Mouse (Mus musculus): ENCODE data around the gene Upk3a. TPM values are rescaled to one million over a fixed set of nuclear protein-coding genes. Genes with fewer than 3 reads are reported as not detected.
A peak's percentile ranks its signal among the peaks of the same experiment; 100 is the strongest.

Gene Upk3a
- polyA plus RNA-seq, 1 experiment from 2014 or later: 2.2 TPM

GRCm38 (mm10) chr15:85055186-85055585 is 38.2 kb downstream of the Upk3a start:
- peaks cover 49% of the 10 kb centered on the region for H3K36me3 ChIP-seq (ENCODE audit: control insufficient read depth, insufficient read depth)
- H3K4me2 ChIP-seq (replicated peaks; ENCODE audit: low read depth): no peak overlapping the region
- no peaks in the 10 kb centered on the region for H3K4me1 ChIP-seq (replicated peaks; ENCODE audit: control insufficient read depth, insufficient read depth, low read length)
- no peaks in the 10 kb centered on the region for H3K27me3 ChIP-seq (replicated peaks; ENCODE audit: control insufficient read depth, insufficient read depth, low read length)
- no peaks in the 10 kb centered on the region for H3K9me3 ChIP-seq (ENCODE audit: control insufficient read depth)
- no peak overlapping the region for H3K27ac ChIP-seq (ENCODE audit: low read depth, low read length)
- no peak for TF ChIP-seq CTCF (IDR thresholded peaks at IDR 0.05; ENCODE audit: low read depth)
- H3K4me3 ChIP-seq (ENCODE audit: low read depth, low read length): no peak overlapping the region
- ATAC-seq: no peak
- no peak overlapping the region for H3K9ac ChIP-seq (ENCODE audit: low read depth, low read length)
- 86% methylated on average over 4 of the region's 4 CpGs for WGBS

- H3K9ac ChIP-seq (ENCODE audit: low read depth, low read length): no peak overlapping the region
- peaks cover 47% of the 10 kb centered on the region for H3K36me3 ChIP-seq (ENCODE audit: control insufficient read depth, insufficient read depth)
- no peak overlapping the region for H3K4me2 ChIP-seq (replicated peaks; ENCODE audit: low read depth)
- TF ChIP-seq CTCF (IDR thresholded peaks at IDR 0.05; ENCODE audit: low read depth): no peak
- H3K4me3 ChIP-seq (ENCODE audit: low read depth, low read length): no peak overlapping the region
- H3K27me3 ChIP-seq (replicated peaks; ENCODE audit: control insufficient read depth, insufficient read depth, low read length): no peaks in the 10 kb centered on the region
- 87% methylated on average over 2 of the region's 2 CpGs for WGBS
- no peaks in the 10 kb centered on the region for H3K4me1 ChIP-seq (replicated peaks; ENCODE audit: control insufficient read depth, insufficient read depth, low read length)
- no peak overlapping the region for H3K27ac ChIP-seq (ENCODE audit: low read depth, low read length)
- H3K9me3 ChIP-seq (ENCODE audit: control insufficient read depth): no peaks in the 10 kb centered on the region
- ATAC-seq: no peak
Observed at GRCm38 (mm10) chr15:85063421-85063820, 46.5 kb downstream of the Upk3a start.

GRCm38 (mm10) chr15:85070561-85070960 is 53.6 kb downstream of the Upk3a start:
- peak; percentile 92 for TF ChIP-seq CTCF (IDR thresholded peaks at IDR 0.05; ENCODE audit: low read depth)

More at GRCm38 (mm10) chr15:85070561-85070960, 53.6 kb downstream of the Upk3a start:
- H3K9me3 ChIP-seq (ENCODE audit: control insufficient read depth): no peaks in the 10 kb centered on the region
- H3K36me3 ChIP-seq (ENCODE audit: control insufficient read depth, insufficient read depth): no peaks in the 10 kb centered on the region
- H3K9ac ChIP-seq (ENCODE audit: low read depth, low read length): no peak overlapping the region
- no peaks in the 10 kb centered on the region for H3K4me1 ChIP-seq (replicated peaks; ENCODE audit: control insufficient read depth, insufficient read depth, low read length)
- ATAC-seq: no peak
- no peak overlapping the region for H3K4me2 ChIP-seq (replicated peaks; ENCODE audit: low read depth)
- H3K27me3 ChIP-seq (replicated peaks; ENCODE audit: control insufficient read depth, insufficient read depth, low read length): no peaks in the 10 kb centered on the region
- H3K4me3 ChIP-seq (ENCODE audit: low read depth, low read length): no peak overlapping the region
- 30% methylated on average over 2 of the region's 2 CpGs for WGBS
- no peak overlapping the region for H3K27ac ChIP-seq (ENCODE audit: low read depth, low read length)

Other genes with a start within 250 kb of the Upk3a start
- 0.38 and 0.48 TPM in 2 replicates for gene Phf21b, start 161.1 kb upstream of the Upk3a start, polyA plus RNA-seq (2015; fragmentation: Nextera tagmentation; extraction: Ambion mirVana)
- gene Gm29666, start 97.1 kb upstream of the Upk3a start, polyA plus RNA-seq (2015; fragmentation: Nextera tagmentation; extraction: Ambion mirVana): 0.14 and 0.22 TPM in 2 replicates
- 21.0 and 23.6 TPM in 2 replicates for gene Nup50, start 93.7 kb upstream of the Upk3a start, polyA plus RNA-seq (2015; fragmentation: Nextera tagmentation; extraction: Ambion mirVana)
- 14.9 and 15.5 TPM in 2 replicates for gene 5031439G07Rik, start 28.6 kb upstream of the Upk3a start, polyA plus RNA-seq (2015; fragmentation: Nextera tagmentation; extraction: Ambion mirVana)
- 23.1 and 25.3 TPM in 2 replicates for gene Fam118a, start 11.8 kb downstream of the Upk3a start, polyA plus RNA-seq (2015; fragmentation: Nextera tagmentation; extraction: Ambion mirVana)
- 0.07 and 0.18 TPM in 2 replicates for gene Smc1b, start 114.8 kb downstream of the Upk3a start, polyA plus RNA-seq (2015; fragmentation: Nextera tagmentation; extraction: Ambion mirVana)
- gene Ribc2, start 114.9 kb downstream of the Upk3a start, polyA plus RNA-seq (2015; fragmentation: Nextera tagmentation; extraction: Ambion mirVana): 0.13 TPM in 1 of 2 replicates, not detected in the other
- 90.5 and 97.9 TPM in 2 replicates for gene Fbln1, start 188.8 kb downstream of the Upk3a start, polyA plus RNA-seq (2015; fragmentation: Nextera tagmentation; extraction: Ambion mirVana)